Mouse (Mus musculus): ENCODE measurements around the gene Spata45. TPM values are rescaled to one million over a fixed set of nuclear protein-coding genes. Genes with fewer than 3 reads are reported as not detected.
"Not testable (repeated sequence)": the region's sequence is repeated elsewhere in the genome, so short reads cannot be mapped to it uniquely, and the experiment has no call there.

The Spata45 gene
- total RNA-seq (2021) = not detected

DNA sequence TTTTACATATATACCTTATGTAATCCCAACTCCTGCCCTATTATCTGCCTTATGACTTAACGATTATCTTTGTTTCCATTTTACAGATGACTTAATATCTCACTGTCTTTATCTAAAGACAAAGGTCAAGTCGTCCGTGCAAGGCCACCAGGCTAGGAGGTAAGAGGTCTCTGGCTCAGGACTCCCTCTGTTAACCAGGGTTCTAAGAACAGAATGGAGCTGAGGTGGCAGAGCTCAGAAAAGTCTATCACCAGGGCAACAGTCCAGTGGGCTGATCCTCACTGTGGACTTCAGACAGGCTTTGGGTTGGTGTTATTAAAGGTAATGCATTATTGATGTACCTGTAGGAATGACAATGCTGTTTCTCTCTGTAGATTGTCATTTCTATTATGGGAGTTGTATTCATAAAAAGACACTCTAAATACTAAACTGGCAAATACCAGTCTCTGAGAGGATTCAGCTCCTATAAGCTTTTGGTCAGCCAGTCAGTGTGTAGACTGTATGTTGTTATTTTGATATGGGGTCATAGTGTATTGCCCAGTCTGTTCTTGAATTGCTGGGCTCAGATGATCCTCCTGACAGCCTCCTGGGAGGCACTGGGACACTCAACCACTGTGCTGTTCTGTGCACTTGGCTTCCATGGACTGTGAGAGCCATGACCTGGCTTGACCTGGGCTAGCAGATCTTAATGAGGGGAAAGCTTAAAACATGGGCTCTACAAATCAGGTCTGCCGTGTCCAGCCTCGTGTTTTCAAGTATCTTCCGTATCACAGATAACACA lies at the start of gene Spata45:
TSS of gene Spata45 (plus strand) at position 86 of the 781 bp plus-strand sequence.
- no peak for DNase-seq (ENCODE audit: low spot score in 2 of 2)
- intact Hi-C loops (cut with DNase I) = no loop called here

DNA sequence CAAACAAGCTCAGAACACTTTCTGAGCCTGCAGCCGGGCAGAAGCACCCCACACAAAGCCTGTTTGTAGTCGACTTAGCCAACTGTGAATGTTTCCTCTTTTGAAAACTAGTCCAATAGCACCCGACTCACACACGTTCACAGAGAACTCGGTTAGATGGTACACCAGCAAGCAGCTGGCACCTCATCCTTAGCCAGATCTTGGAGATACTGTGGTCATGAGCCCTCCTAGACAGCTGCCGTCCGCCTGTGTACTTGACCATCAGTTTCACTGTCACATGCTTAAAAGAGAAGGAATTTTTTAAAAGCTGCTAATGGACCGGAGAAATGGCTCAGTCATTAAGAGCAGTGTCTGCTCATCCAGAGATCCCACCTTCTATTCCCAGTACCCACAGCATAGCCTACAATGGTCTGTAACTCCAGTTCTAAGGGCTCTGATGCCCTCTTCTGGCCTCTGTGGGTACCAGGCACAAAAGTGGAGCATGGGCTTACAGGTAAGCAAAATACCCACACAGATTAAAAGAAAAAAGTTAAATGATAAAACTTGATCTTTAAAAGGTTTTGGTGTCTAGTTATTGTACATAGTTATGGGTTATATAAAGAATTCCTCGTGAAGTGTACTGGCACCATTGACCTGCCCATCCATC lies 46.9 kb upstream of the Spata45 start:
- intact Hi-C loops (cut with DNase I) = no loop called here
- no peak for DNase-seq (ENCODE audit: low spot score in 2 of 2)

DNA sequence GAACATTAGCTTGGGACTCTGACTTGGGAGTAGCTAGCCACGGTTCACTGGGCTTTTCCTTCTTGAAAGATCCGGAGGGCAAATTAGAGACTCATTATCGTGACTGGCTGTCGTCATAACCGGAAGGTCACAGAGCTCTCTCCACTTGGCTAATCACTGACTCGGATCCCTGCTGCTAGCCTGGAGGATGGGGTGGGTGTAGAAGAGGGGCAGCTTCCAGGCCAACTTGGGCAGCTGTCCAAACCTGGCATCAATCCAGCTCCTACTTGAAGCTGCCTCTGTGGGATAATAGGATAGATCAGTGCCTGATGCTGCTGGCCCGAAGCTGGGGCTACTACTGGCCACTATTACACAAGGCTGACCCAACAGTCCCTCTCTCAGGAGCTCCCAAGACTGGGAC lies 40.9 kb upstream of the Spata45 start:
- intact Hi-C loops (cut with DNase I) = no loop called here
- peak; percentile 29 to 42 for DNase-seq (ENCODE audit: low spot score in 2 of 2)

DNA sequence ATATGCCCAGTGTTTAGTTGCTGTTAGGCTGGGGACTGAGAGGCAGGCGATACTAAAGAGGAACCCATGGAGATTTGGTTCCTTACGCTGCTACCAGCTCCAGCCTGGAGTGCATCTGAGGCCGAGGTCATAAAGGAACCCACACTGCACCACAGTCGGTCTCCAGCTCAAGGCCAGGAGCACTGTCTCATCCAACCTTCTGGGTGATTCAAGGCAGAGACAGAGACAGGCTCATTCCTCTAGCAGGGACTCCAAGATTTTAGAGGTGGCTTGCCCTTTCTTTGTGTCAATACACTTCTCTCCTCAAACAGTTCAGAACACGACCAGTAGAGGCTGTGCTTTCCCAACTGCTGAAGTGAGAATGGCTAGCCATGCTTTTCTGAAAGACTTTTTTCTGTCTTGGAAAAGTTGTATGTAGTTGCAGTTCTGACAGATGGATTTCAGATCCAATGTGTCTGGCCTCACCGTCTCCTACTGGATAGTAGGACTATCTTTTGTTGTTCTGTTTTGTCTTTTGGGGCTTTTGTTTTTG lies 40.0 kb upstream of the Spata45 start:
- intact Hi-C loops (cut with DNase I) = no loop called here
- no peak for DNase-seq (ENCODE audit: low spot score in 2 of 2)

DNA sequence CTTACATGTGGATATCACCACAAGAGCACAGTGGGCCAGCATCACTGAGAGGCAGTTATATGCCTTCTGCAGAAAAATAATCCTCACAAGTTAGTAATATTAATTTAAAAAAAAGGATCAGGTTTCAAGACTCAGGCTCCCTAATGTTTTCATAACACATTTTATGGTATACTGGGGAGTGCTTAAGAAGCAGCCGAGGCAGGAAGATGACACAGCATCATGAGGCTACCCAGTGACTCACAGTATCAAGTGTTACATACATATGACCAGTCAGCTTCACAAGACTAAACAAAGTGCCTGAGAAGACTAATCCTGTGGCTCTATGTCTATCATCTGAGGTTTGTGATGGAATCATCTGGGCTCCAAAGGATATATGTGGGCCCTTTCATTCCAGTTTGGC lies 38.4 kb upstream of the Spata45 start:
- intact Hi-C loops (cut with DNase I) = no loop called here
- DNase-seq (ENCODE audit: low spot score in 2 of 2) = no peak

DNA sequence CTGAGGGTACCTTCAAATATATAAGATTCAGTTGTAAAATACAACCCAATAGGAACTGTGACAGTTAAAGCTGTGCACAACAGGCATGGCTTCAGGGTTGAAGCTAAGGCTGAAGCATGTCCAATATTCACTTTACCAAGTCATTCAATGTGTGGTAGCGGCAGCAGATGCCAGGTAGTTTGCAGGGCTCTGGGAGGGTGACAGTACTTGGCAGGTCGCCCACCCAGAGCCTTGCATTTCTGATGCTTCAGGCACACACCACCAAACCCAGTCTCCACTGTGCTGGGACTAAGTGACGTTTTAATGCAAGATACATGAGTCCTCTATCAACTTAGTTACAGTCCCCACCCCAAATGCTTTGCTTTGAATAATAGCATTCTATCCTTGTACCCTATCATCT lies 35.8 kb upstream of the Spata45 start:
- DNase-seq (ENCODE audit: low spot score in 2 of 2) = no peak
- intact Hi-C loops (cut with DNase I) = no loop called here

DNA sequence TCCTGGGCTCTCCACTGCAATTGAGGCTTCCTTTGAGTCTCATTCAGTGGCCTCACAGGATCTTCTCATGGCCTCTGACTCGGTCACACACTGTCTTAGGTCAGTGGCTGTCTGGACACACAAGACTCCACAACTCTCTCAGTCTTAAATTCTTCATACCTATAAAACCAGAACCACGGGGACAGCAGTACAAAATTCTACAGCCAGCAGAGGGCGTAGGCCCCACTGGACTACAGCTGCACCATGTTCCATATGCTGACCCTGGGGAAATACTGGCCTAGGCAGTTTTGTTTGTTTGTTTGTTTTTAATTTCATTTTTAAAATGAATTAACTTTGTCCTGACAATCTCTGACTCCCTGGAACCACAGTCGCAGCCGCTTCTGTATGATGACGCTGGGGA lies 34.2 kb upstream of the Spata45 start:
- DNase-seq (ENCODE audit: low spot score in 2 of 2) = peak in 1 of 2 experiments; percentile 14
- intact Hi-C loops (cut with DNase I) = no loop called here

DNA sequence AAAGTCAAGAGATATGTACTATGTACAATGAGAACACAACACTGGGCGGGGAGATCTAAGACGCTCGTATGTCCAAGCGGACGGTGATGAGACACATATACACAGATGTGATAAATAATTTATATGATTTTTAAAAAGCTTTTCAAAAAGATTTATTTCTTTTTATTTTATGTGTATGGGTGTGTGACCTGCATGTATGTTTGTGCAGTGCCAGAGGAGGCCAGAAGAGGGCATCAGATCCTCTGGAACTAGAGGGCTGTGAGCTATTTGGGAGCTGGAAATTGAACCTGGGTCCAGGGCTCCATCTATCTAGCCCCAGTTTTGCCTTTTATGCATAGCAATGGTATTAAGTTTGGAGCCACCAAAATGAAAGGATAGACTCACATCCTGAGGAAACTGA lies 27.7 kb upstream of the Spata45 start:
- intact Hi-C loops (cut with DNase I) = loop anchor here (5.0 kb wide), 1 partner anchor 66 kb away; no protein-coding TSS in a partner anchor
- no peak for DNase-seq (ENCODE audit: low spot score in 2 of 2)

DNA sequence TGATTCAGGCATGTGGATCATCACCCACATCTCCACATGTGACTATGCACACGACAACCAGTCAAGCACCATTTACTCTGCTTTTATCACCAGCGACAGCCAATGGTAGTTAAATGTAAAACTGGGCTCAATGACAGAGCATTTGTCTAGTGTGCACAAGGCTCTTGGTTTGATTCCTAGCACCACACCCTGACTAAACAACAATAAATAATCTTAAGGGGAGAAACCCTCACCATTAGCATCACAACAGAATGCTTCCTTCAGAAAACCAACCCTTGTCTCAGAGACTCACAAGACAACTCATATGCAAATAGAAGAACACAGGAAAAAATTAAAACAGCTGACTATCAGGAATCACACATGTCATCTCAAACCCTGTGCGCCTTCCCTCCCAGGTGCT lies 22.2 kb upstream of the Spata45 start:
- no peak for DNase-seq (ENCODE audit: low spot score in 2 of 2)

DNA sequence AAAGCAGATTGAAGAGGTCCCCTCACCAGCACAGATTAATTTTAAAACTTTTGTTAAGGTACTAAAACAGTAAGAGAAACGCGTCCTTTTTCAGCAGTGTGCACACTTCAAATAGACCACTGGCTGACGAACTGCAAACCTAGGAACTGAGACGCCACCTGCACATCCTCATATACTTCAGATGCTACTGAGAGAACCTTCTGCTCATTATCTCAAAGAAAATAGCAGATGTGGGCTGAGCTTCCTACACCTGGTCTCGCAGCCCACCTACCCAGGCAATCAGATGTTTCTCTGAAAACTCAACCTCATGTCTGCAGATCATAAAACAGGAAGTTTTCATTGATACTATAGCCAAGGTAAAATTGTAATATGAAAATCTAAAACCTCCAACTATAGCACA lies 16.6 kb upstream of the Spata45 start:
- DNase-seq (ENCODE audit: low spot score in 2 of 2) = no peak
- intact Hi-C loops (cut with DNase I) = no loop called here

More for the DNA sequence above, 22.2 kb upstream of the Spata45 start:
- intact Hi-C loops (cut with DNase I) = no loop called here

DNA sequence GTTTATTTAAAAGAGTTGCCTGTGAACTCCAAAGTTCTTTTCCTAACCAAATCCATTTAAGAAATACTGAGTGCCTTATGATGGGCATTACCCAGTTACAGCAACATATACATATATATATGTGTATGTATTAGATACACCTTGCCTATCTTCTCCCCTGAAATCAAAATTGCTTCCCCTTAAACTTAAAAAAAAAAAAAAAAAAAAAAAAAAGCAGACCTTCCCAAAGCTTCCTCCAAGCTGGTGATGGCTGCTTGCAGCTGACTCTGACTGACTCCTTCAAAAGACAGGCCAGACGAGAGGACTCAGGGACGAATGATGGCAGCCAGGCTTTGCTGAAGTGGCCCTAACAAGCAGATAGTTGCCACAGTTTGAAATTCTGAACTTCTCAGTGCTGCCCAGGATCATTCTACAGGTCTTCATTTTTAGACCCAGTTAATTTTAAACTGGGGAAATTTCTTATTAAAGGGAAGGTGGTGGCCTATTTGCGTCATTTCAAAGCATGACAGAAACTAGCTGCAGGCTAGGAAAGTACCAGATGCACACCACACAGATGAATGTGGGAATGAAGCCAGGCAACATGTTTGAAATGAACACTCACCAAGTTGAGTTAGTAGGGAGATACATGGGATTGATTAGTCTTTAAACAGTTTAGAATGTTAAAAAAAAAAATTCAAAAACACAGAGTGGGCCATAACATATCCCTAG lies 16.1 kb upstream of the Spata45 start:
- intact Hi-C loops (cut with DNase I) = no loop called here
- DNase-seq (ENCODE audit: low spot score in 2 of 2) = no peak

DNA sequence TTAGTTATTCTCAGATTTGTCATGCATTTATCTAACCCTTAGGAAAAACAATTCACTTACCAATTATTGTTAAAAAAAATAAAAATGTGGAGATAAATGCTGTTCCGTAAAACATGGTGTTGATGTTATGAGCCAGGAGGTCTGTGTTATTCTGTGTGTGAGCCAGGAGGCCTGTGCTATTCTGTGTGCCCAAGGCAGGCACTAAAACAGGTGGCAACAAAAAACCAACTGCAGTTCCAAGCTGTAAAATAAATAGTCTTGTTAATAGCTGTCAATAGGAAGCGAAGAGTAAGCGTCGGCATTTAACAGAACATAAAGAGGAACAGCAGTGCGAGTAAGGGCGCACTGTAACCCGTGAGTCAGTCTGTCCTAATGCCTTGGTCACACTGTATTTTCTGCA lies 15.4 kb upstream of the Spata45 start:
- intact Hi-C loops (cut with DNase I) = no loop called here
- no peak for DNase-seq (ENCODE audit: low spot score in 2 of 2)

DNA sequence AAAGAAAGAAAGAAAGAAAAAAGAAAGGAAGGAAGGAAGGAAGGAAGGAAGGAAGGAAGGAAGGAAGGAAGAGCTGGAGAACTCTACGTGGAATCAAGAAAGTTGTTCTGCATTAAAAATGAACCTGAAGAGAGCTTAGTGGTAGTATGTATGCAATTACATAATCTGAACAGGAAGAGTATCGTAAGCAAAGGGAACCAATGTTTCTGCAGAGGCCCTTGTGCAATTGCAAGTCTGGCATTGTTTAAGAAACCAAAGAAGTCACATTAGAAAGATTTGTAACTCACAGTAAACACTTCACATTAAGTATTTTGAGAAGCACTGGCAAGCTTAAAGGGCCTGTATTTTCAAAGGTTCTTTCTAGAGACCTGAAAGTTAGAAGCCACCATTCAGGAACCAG lies 13.3 kb upstream of the Spata45 start:
- DNase-seq (ENCODE audit: low spot score in 2 of 2) = no peak
- intact Hi-C loops (cut with DNase I) = no loop called here

DNA sequence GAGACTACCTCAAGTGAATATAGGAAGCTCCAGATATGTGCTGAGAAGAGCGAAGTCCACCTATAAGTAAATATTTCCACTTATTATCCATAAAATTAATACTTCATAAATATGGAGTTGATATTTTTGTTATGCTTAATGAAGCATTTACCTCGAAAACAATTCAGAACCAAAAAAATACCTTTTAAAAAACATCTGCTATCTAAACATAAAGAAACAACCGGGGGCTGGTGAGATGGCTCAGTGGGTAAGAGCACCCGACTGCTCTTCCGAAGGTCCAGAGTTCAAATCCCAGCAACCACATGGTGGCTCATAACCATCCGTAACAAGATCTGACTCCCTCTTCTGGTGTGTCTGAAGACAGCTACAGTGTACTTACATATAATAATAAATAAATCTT lies 12.6 kb upstream of the Spata45 start:
- DNase-seq (ENCODE audit: low spot score in 2 of 2); intact Hi-C loops (cut with DNase I): not testable (repeated sequence)

DNA sequence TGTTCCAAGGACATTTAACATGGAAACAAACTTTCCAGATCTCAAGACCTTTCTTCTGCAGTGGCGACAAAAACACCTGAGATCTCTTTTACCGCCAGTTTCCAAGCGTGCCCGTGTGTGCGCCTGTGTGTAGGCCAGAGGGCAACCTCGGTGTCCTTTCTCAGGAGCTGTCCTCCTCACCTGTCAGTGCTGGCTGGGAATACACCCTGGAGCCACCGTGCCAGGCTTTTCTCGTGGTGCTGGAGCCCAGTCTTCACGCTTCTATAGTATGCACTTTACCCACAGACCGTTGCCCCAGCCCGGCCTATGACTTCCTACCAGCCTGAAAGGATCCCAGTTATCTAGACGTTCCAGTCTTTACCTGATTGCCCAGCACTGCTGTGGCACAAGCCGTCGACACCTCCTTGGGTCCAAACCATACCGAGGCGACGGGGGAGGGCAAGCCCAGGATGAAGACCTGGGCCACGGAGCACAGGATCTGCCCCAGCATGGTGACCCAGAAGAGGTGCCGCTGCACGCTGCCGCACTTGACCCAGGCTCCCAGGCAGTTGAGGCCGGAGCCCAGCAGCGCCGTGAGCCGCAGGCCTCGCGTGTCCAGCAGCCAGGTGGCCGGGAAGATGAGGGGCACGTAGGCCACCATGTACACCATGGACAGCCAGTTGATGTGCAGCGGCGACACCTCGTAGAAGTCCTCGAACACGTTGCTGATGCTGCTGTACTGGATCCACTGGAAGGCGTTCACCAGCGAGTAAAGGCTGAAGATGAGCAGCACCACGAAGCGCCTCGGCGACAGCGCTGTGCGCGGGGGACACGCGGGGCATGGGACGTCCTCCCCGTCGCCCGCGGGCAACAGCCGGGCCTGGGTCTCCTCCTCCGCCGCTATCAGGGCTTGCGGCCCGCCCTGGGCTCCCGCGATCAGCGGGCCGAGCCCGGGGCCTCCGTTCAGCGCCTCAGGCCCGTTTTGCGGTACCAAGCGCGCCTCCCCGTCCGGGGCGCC lies 11.1 kb upstream of the Spata45 start:
- intact Hi-C loops (cut with DNase I) = loop anchor here (1.0 kb wide), 1 partner anchor 37 kb away; the partner anchor contains the start of gene Tatdn3
- DNase-seq (ENCODE audit: low spot score in 2 of 2) = peak; percentile 35 to 61

DNA sequence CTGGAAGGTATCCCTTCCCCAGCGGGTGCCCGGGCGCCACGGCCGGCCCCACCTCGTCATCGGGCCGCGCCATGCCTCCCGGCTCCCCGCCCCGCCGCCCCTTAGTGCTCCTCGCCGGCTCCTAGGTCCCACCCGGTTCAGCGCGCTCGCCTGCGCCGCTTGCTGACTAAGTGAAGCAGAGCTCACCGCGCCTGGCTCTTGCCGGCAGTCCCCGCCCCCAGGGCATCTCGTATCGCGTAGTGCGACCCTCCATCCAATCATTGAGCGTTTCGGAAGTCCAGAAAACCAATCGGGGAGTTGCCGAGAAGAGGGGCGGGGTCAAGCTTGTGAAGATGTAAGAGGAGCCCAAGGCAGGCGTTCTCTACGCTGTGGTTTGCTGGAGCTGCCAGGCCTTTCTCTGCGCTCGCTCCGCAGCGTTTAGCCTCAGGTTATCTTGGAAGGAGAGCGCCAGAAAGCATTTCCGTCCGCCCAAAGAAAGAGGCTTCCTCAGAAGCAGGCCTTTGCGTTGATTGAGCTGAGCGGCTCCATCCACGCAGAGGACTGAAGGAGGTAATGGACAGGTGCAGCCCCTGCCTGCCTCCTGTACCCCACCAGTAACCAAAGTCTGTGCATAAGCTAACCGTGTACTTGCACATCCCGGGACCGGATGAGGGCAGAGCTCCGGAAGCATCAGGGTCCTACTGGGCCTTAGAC lies 10.3 kb upstream of the Spata45 start, which contains the start of gene Flvcr1:
TSS of gene Flvcr1 (minus strand) at position 138 of the 693 bp plus-strand sequence.
- peak; percentile 98 to 100 for DNase-seq (ENCODE audit: low spot score in 2 of 2)
- intact Hi-C loops (cut with DNase I) = loop anchor here (1.0 kb wide), 1 partner anchor 36 kb away; the partner anchor contains the start of gene Tatdn3

DNA sequence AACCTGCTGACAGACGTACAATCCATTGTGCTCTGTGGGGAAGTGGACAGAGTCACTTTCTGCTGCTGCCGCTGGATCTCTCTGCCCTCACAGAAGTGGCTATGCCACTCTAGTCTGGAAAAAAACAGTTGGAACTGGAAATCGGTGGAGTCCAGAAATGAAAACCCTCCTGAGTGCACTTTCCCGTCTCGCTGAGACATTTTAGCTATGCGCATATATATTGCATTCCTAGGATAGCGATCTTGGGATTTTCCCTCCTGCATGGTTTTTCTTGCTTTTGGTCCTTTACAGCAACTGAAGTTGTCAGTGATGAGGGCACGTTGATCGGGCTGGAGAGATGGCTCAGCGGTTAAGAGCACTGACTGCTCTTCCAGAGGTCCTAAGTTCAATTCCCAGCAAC lies 6.3 kb upstream of the Spata45 start:
- intact Hi-C loops (cut with DNase I) = no loop called here
- DNase-seq (ENCODE audit: low spot score in 2 of 2) = no peak

DNA sequence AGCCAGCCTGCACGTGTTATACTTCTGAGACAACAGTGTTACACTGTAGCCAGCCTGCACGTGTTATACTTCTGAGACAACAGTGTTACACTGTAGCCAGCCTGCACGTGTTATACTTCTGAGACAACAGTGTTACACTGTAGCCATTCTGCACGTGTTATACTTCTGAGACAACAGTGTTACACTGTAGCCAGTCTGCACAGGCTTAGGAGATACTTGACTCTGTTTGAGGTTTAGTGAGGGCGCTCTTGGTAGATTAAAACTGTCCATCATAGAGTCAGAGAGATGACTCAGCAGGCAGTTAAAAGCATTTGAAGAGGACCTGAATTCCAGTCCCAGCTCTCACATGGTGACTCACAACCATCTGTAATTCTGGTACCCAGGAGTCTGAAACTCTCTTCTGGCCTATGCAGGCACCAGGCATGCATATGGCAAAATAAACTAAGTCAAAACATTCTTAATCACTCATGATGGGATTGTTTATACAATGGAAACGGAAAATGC lies 5.5 kb upstream of the Spata45 start:
- peak in 1 of 2 experiments; percentile 38 for DNase-seq (ENCODE audit: low spot score in 2 of 2)
- intact Hi-C loops (cut with DNase I) = not testable (repeated sequence)
